Mouse (Mus musculus): ENCODE measurements around the gene Nup210l.

The Nup210l gene

DNA sequence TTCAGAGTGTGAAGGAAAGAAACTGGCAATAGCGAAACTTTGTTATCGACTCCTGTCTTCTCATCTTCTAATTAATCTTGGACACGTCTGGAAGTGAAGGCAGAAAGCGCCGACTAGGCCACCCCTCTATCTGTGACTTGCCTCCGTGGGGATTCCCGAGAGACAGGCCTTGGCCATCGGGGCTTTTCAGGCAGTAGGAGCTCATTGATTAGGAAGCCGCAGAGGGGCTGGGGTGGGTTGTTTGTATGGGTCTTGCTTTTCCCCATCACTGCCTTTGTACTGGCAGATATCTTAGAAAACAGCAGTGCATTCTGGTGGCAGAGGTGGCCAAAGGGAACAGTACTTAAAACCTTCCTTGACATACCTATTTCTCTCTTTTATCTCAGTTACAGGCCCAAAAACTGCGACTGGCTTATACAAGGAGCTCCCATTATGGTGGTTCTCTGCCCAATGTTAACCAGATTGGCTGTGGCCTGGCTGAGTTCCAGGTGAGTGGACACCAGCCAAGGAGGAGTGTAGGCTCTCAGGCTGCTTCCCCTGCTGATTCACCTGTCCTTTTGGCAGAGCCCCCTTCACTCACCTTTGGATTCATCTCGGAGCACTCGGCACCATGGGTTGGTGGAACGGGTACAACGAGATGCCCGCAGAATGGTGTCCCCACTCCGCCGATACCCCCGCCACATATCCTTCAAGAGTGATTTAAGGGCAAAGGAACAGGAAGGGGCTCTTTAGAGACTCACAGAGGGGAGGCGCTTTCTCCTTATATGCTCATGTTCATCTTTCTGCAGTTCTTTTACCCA lies 153.0 kb downstream of the Nup210l start:
- no peak for DNase-seq (ENCODE audit: low read depth)

DNA sequence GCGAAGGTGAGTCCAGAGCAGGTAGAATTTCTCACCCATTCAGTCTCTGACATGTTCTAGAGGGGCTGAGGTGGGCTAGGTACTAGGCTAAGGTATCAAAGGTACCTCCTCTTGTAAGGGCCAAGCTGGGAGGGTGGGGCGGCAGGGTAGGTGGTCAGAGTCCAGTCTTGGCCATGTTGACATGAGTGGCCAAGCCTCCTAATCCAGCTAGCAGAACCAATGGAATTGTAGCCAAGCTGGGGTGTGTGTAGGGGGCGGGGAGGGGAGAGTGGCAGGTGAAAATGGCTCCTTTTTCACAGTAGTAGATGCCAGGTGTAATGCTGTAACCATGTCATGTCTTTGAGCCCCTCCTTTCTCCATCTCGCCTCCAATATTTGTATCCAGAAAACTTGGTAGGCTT lies 154.6 kb downstream of the Nup210l start:
- DNase-seq (ENCODE audit: low read depth) = no peak

Measured in c-Kit-positive CD71-negative TER-119-negative erythroid progenitor cells, embryonic 14.5 days (primary cell).